ENCODE assay signal across 16 mouse cellular contexts in the genomic region with DNA sequence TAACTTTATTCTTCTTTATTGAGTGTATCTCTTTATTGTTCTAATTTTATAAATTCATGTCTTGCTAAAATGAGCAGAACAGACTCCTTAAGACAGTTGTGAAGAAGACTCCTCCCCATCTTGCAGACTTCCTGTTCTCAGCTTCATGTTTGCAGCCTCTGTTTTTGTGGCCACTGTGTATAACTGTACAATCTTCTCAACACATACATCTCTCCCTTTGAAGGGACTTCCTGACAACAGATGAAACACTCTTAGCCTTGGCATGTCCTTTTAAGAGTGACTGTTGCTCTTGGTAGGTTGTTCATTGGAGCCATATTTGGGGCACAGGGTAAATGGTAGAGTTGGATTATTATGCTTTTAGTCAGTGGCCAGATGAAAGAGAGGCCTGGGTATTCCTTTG. TPM values are rescaled to one million over a fixed set of nuclear protein-coding genes. Genes with fewer than 3 reads are reported as not detected.
DNase-seq lines count a peak whose midpoint lies in the region; ATAC-seq and TF ChIP-seq lines count a peak whose summit lies in the region.
"Had no signal": no experiment of that assay in that cellular context is flagged by ENCODE, and none has a peak within 500 bp of the region (broad histone marks: within the 10 kb centered on the region; RNA-seq: fewer than 3 reads in every experiment).

No protein-coding gene starts in this region.

- H3K9me3 ChIP-seq in liver, embryonic 13.5 days (replicated peaks) = no peaks in the 10 kb centered on the region
- no peaks in the 10 kb centered on the region for H3K9me3 ChIP-seq in liver, embryonic 11.5 days (ENCODE audit: control insufficient read depth, low read length)
- no peaks in the 10 kb centered on the region for H3K9me3 ChIP-seq in intestine, embryonic 16.5 days (ENCODE audit: control insufficient read depth, low read length)
- H3K9me3 ChIP-seq: forebrain, embryonic 15.5 days; limb, embryonic 13.5 days had no signal

- no peak for TF ChIP-seq POLR2A in kidney, adult 2 months (IDR thresholded peaks at IDR 0.05; ENCODE audit: low read depth, low read length)

- no peak overlapping the region for H3K9ac ChIP-seq in liver, embryonic 13.5 days
- H3K9ac ChIP-seq in liver, embryonic 11.5 days (ENCODE audit: low read depth, low read length) = no peak overlapping the region
- H3K9ac ChIP-seq in intestine, embryonic 16.5 days (ENCODE audit: low read depth, low read length) = no peak overlapping the region
- H3K9ac ChIP-seq: forebrain, embryonic 15.5 days; limb, embryonic 13.5 days had no signal

- H3K4me1 ChIP-seq in liver, embryonic 13.5 days (replicated peaks) = peaks cover 78% of the 10 kb centered on the region
- H3K4me1 ChIP-seq in liver, embryonic 11.5 days (replicated peaks; ENCODE audit: control insufficient read depth, insufficient read depth, low read length) = peaks cover 56% of the 10 kb centered on the region
- H3K4me1 ChIP-seq in kidney, adult 2 months (ENCODE audit: control insufficient read depth, insufficient read depth, low read length) = peaks cover 25% of the 10 kb centered on the region
- H3K4me1 ChIP-seq in intestine, embryonic 16.5 days (ENCODE audit: control insufficient read depth, insufficient read depth, low read length) = peaks cover 48% of the 10 kb centered on the region

- no peak for ATAC-seq in liver, embryonic 13.5 days (ENCODE audit: low read depth)
- ATAC-seq in liver, embryonic 11.5 days (replicated peaks; ENCODE audit: low FRiP score) = no peak
- ATAC-seq in CD4-positive, CD25-positive, alpha-beta regulatory T cell, adult 4 months = peak; percentile 80
- 0 out of 4 replicates have a peak, but pooled peaks have one; percentile 8 to 9 for ATAC-seq in hematopoietic stem cell, adult 5-6 weeks (replicated peaks in 1 of 2; ENCODE audit: insufficient read depth in 1 of 2, low FRiP score in 2 of 2, low TSS enrichment in 1 of 2, low read depth in 1 of 2, poor library complexity in 2 of 2, severe bottlenecking in 2 of 2)
- peak; percentile 49; the same call in 1 of the 2 replicates for ATAC-seq in neutrophil, adult 5-6 weeks (ENCODE audit: extremely low read depth, insufficient number of reproducible peaks, low FRiP score, poor library complexity, severe bottlenecking)
- no peak for ATAC-seq in intestine, embryonic 16.5 days
- ATAC-seq: forebrain, embryonic 15.5 days; Patski had no signal

- DNase-seq in liver, embryonic 13.5 days = no peak
- DNase-seq in liver, embryonic 11.5 days (ENCODE audit: low spot score) = no peak
- DNase-seq in kidney, adult 2 months = no peak
- no peak for DNase-seq in neural tube, embryonic 10.5 days (ENCODE audit: extremely low spot score, low spot score)
- DNase-seq: adrenal gland, adult 2 months; cerebellum, adult 9-10 months; heart, postnatal 4 days; kidney, adult 11 months had no signal

- TF ChIP-seq CTCF in kidney, adult 2 months (conservative IDR thresholded peaks at IDR 0.05; ENCODE audit: insufficient read depth, insufficient read length, low read depth, low read length) = no peak

- no peaks in the 10 kb centered on the region for H3K36me3 ChIP-seq in liver, embryonic 13.5 days
- H3K36me3 ChIP-seq in liver, embryonic 11.5 days (ENCODE audit: control insufficient read depth, insufficient read depth, low read length) = no peaks in the 10 kb centered on the region
- H3K36me3 ChIP-seq in kidney, adult 2 months (ENCODE audit: control insufficient read depth, insufficient read depth, low read length) = no peaks in the 10 kb centered on the region
- H3K36me3 ChIP-seq in intestine, embryonic 16.5 days (ENCODE audit: control insufficient read depth, insufficient read depth, low read length) = peaks cover 3% of the 10 kb centered on the region; the same call in 1 of the 2 replicates
- H3K36me3 ChIP-seq: forebrain, embryonic 15.5 days had no signal

- no peaks in the 10 kb centered on the region for H3K27me3 ChIP-seq in liver, embryonic 13.5 days
- no peaks in the 10 kb centered on the region for H3K27me3 ChIP-seq in liver, embryonic 11.5 days (replicated peaks; ENCODE audit: control insufficient read depth, insufficient read depth, low read length)
- no peaks in the 10 kb centered on the region for H3K27me3 ChIP-seq in kidney, adult 2 months (replicated peaks; ENCODE audit: control insufficient read depth, insufficient read depth, low read length)
- no peaks in the 10 kb centered on the region for H3K27me3 ChIP-seq in intestine, embryonic 16.5 days (replicated peaks; ENCODE audit: control insufficient read depth, insufficient read depth, low read length)
- H3K27me3 ChIP-seq: CH12.LX; forebrain, embryonic 15.5 days; limb, embryonic 13.5 days; Patski had no signal

- H3K4me3 ChIP-seq in liver, embryonic 13.5 days (replicated peaks) = no peak overlapping the region
- no peak overlapping the region for H3K4me3 ChIP-seq in liver, embryonic 11.5 days (ENCODE audit: low read depth, low read length)
- H3K4me3 ChIP-seq in kidney, adult 2 months (ENCODE audit: insufficient read depth, low read depth, low read length) = no peak overlapping the region
- no peak overlapping the region for H3K4me3 ChIP-seq in intestine, embryonic 16.5 days (ENCODE audit: low read length)
- H3K4me3 ChIP-seq: forebrain, embryonic 15.5 days; limb, embryonic 13.5 days had no signal

- peak overlapping the region; percentile 11; the same call in 1 of the 2 replicates for H3K27ac ChIP-seq in liver, embryonic 13.5 days
- no peak overlapping the region for H3K27ac ChIP-seq in liver, embryonic 11.5 days (ENCODE audit: low read depth, low read length)
- no peak overlapping the region for H3K27ac ChIP-seq in kidney, adult 2 months (ENCODE audit: insufficient read depth, low read depth, low read length)
- H3K27ac ChIP-seq in intestine, embryonic 16.5 days (ENCODE audit: low read length) = no peak overlapping the region
- H3K27ac ChIP-seq: forebrain, embryonic 15.5 days; limb, embryonic 13.5 days had no signal

- H3K4me2 ChIP-seq in liver, embryonic 13.5 days = no peak overlapping the region
- H3K4me2 ChIP-seq in liver, embryonic 11.5 days = no peak overlapping the region
- no peak overlapping the region for H3K4me2 ChIP-seq in intestine, embryonic 16.5 days (ENCODE audit: low read depth, low read length)
- H3K4me2 ChIP-seq: forebrain, embryonic 15.5 days; limb, embryonic 13.5 days had no signal

RNA-seq across cellular contexts. Expression of a gene that starts 20.6 kb away (rescaled TPM):
- 10.5 and 12.6 TPM in 2 replicates for polyA plus RNA-seq in liver, embryonic 13.5 days (2015; fragmentation: Nextera tagmentation; extraction: Ambion mirVana)
- 24.5 and 26.0 TPM in 2 replicates for polyA plus RNA-seq in liver, embryonic 11.5 days (2014; fragmentation: Nextera tagmentation; extraction: Ambion mirVana)
- 10 to 100 TPM; 16.0 to 22.3 TPM for polyA plus RNA-seq in CD4-positive, CD25-positive, alpha-beta regulatory T cell, adult 4 months (2017; shearing (Covaris generic))
- 14.6 and 15.9 TPM in 2 replicates for total RNA-seq in hematopoietic stem cell, adult 5-6 weeks (2017)
- total RNA-seq in neutrophil, adult 5-6 weeks (2017) = 18.2 and 18.9 TPM in 2 replicates
- polyA plus RNA-seq in kidney, adult 2 months (2012; rRNA removed) = 19.1 and 23.7 TPM in 2 replicates
- 21.5 and 25.2 TPM in 2 replicates for polyA plus RNA-seq in intestine, embryonic 16.5 days (2015; fragmentation: Nextera tagmentation; extraction: Ambion mirVana)

Comparison
In these comparisons a context has a peak if more than half of its experiments do, and no peak if none do; other contexts are left out.
1. ATAC-seq: peak in CD4-positive, CD25-positive, alpha-beta regulatory T cell, adult 4 months (single experiment), hematopoietic stem cell, adult 5-6 weeks (2 of 2) and neutrophil, adult 5-6 weeks (single experiment); none in liver, embryonic 13.5 days (single experiment), liver, embryonic 11.5 days (single experiment) and intestine, embryonic 16.5 days (single experiment).